Mouse (Mus musculus) small intestine, adult 2 months (tissue): ENCODE results near the gene Atg4c. TPM values are rescaled to one million over a fixed set of nuclear protein-coding genes. Genes with fewer than 3 reads are reported as not detected.

ENCODE experiments used
- H3K27ac ChIP-seq: fragments of 200-500 bp; 2 replicates; pipeline ENCODE4 v1.5.1; 2012; ENCODE audit warnings: low read depth, low read length, control low read depth, inconsistent platforms; ENCODE audit not compliant: insufficient read depth
- H3K27me3 ChIP-seq: fragments of 200-500 bp; 2 replicates; pipeline ENCODE4 v1.6.1; 2012; ENCODE audit warnings: mild to moderate bottlenecking, moderate library complexity, low read length, inconsistent platforms; ENCODE audit not compliant: control insufficient read depth, insufficient read depth
- H3K36me3 ChIP-seq: fragments of 200-500 bp; 2 replicates; pipeline ENCODE4 v1.6.1; 2012; ENCODE audit warnings: mild to moderate bottlenecking, low read length, control low read depth, inconsistent platforms; ENCODE audit not compliant: control insufficient read depth, insufficient read depth
- H3K4me1 ChIP-seq: fragments of 200-500 bp; 2 replicates; pipeline ENCODE4 v1.6.1; 2012; ENCODE audit warnings: low read length, inconsistent platforms, mixed read lengths; ENCODE audit not compliant: control insufficient read depth, insufficient read depth, insufficient read length
- H3K4me3 ChIP-seq: fragments of 200-500 bp; 2 replicates; pipeline ENCODE4 v1.5.1; 2012; ENCODE audit warnings: low read depth, mild to moderate bottlenecking, control low read depth, inconsistent platforms, low read length, moderate library complexity
- CTCF ChIP-seq: fragments of 200-500 bp; IDR thresholded peaks from 2 replicates; pipeline ENCODE4 v1.5.1; 2012; ENCODE audit warnings: low read depth, mild to moderate bottlenecking, control low read depth, inconsistent platforms, low read length, moderate library complexity, mixed read lengths; ENCODE audit not compliant: insufficient replicate concordance, insufficient read length; ENCODE audit errors: extremely low read depth
- POLR2A ChIP-seq: fragments of 200-500 bp; IDR thresholded peaks from 2 replicates; pipeline ENCODE4 v1.6.1; 2012; ENCODE audit warnings: low read depth, mild to moderate bottlenecking, control low read depth, inconsistent platforms, low read length, moderate library complexity
- WGBS: fragments of 180-500 bp; shearing (Covaris S2); methylation state at CpG from one replicate; pipeline ENCODE4 v1.1.7; 2018; 5-methylcytosine and 5-hydroxymethylcytosine counted together
- polyA plus RNA-seq: library from polyadenylated mRNA; depleted of rRNA; stranded (reverse); fragments of >200 nt; gene quantifications from 2 replicates; pipeline ENCODE4 v1.2.3, GENCODE M21; 2012

Gene Atg4c
- polyA plus RNA-seq, 1 experiment = 3.3 TPM

DNA sequence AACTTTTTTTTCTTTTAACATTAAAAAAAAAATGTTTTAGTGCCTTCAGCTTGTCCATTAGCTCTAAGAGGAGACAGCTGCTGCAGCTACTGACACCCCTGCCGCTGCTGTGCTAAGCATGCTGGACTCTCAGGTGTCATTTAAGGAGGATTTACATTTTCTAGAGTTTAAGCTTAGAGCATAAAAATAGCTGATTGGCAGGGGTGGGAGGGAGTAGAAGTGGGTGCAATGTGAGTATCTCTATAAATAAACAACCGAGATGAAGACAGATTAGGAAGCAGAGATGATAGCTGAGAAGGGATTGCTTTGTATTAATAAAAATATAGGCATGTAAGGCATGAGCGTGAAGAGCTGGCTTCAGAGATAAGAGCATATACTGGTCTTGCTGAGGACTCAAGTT, 12.6 kb downstream of the Atg4c start:
- 63% methylated on average over 3 of the region's 3 CpGs for WGBS
- Histone ChIP-seq H3K27me3 (no peaks in the 10 kb centered on the region), H3K4me3 (no peak overlapping the region), H3K4me1 (no peaks in the 10 kb centered on the region), H3K27ac (no peak overlapping the region), H3K36me3 (peaks cover 2% of the 10 kb centered on the region; the same call in 1 of the 2 replicates)
- TF ChIP-seq POLR2A (no peak), CTCF (no peak)

DNA sequence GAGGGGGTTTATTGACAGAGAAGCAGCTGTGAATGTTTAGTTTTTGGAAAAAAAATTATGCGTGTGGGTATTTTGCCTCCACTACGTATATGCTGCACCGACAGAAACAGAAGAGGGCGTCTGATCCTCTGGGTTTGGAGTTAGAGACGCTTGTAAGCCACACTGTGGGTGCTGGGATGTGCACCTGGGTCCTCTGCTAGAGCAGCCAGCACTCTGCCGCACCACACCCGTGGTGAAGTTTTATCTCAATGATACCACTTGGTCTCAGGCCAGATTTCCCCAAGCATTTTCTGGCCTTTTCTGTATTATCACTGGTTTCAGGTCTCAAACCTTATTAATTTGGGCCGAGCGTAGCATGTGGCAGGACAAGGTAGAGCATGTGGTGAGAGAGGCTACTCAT, 16.4 kb downstream of the Atg4c start:
- H3K4me1 ChIP-seq = no peaks in the 10 kb centered on the region
- TF ChIP-seq CTCF = no peak
- TF ChIP-seq POLR2A = no peak
- 80% methylated on average over 9 of the region's 9 CpGs for WGBS

DNA sequence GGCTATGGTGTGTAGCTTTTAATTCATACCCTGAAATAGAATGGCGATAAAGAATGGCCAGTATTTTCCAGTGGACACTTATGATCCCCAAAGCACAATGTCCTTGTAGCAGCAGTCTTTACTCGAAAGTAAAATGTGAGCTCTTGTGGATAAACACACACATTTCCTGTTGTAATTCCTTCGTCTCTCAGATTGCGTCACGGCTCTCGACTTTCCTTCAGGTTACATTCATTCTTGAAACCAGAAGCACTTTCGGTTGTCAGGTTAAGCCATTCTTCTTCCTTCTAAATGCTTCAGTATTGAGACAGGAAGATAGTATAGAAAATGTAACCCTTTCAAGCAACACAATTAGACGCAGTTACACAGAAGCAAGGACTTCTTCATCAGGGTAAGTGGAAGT, 17.9 kb downstream of the Atg4c start:
- Histone ChIP-seq H3K27me3 (no peaks in the 10 kb centered on the region), H3K4me1 (no peaks in the 10 kb centered on the region), H3K27ac (no peak overlapping the region), H3K4me3 (no peak overlapping the region), H3K36me3 (peaks cover 17% of the 10 kb centered on the region)
- WGBS = 62% methylated on average over 8 of the region's 8 CpGs
- TF ChIP-seq CTCF = no peak

More for the DNA sequence above, 16.4 kb downstream of the Atg4c start:
- H3K27ac ChIP-seq = no peak overlapping the region
- no peak overlapping the region for H3K4me3 ChIP-seq
- peaks cover 12% of the 10 kb centered on the region for H3K36me3 ChIP-seq
- no peaks in the 10 kb centered on the region for H3K27me3 ChIP-seq

DNA sequence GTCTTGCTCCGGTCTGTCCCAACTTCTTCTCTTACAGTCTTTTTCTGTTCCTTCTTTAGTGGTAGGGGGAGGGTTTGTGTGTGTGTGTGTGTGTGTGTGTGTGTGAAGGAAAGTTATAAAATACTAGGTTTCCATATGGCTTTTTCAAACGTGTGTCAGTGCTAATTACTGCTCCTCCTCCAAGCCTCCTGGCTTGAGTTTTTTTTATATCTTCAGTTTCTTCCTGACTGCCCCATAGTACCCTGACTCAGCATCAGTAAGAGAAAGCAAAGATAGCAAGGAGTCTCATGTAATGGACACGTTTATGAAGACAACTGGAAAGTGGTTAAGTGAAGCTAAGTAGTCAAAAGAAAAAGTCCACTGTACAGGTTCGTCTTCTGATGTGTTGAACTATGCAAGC, 19.4 kb downstream of the Atg4c start:
- TF ChIP-seq CTCF = no peak
- WGBS = 75% methylated on average over 4 of the region's 4 CpGs
- peaks cover 18% of the 10 kb centered on the region for H3K36me3 ChIP-seq
- no peaks in the 10 kb centered on the region for H3K4me1 ChIP-seq
- no peak overlapping the region for H3K27ac ChIP-seq
- H3K4me3 ChIP-seq = no peak overlapping the region
- H3K27me3 ChIP-seq = no peaks in the 10 kb centered on the region

DNA sequence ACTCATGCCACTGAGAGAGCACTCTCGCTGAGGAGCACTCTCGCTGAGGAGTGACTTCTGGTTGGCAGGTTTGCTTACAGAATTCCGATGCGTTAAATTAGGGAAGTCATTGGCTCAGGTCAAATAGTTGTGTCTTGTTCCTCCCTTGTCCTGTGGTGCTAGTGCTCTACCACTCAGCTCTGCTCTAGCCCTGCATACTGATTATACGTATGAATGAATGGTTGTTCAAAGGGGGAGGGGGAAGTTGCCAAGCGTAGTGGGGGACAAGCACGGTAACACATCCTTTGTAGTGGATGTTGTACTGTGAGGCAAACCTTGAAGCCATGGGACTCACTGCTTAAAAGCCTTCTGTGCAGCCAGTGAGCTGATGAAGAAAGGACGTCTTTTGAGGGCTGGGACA, 28.5 kb downstream of the Atg4c start:
- no peaks in the 10 kb centered on the region for H3K27me3 ChIP-seq
- 96% methylated on average over 8 of the region's 8 CpGs for WGBS

DNA sequence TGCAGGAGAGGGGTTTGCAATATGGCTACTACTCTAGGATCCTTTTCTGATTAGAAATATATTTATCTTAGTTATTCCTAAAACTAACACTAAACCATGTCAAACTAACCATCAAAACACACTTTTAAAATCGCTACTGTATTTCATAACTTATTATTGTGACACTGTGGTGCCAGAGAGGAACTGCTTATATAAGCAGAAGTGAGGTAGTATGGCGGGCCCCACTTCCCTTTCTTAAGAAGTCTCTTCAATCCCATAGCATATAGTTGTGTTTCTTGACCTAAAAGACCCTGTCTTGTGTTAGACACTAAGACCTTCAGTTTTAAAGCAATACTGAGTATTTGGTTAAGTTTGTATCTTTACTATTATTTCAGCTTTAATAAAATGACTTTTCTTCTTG, 31.1 kb downstream of the Atg4c start:
- Histone ChIP-seq H3K27ac (no peak overlapping the region), H3K4me1 (no peaks in the 10 kb centered on the region), H3K27me3 (no peaks in the 10 kb centered on the region), H3K4me3 (no peak overlapping the region), H3K36me3 (peaks cover 31% of the 10 kb centered on the region)
- 77% methylated on average over 2 of the region's 2 CpGs for WGBS
- TF ChIP-seq POLR2A = no peak
- TF ChIP-seq CTCF = no peak

More for the DNA sequence above, 28.5 kb downstream of the Atg4c start:
- Histone ChIP-seq H3K36me3 (peaks cover 27% of the 10 kb centered on the region), H3K4me1 (no peaks in the 10 kb centered on the region), H3K27ac (no peak overlapping the region), H3K4me3 (no peak overlapping the region)
- TF ChIP-seq POLR2A = no peak
- no peak for TF ChIP-seq CTCF

DNA sequence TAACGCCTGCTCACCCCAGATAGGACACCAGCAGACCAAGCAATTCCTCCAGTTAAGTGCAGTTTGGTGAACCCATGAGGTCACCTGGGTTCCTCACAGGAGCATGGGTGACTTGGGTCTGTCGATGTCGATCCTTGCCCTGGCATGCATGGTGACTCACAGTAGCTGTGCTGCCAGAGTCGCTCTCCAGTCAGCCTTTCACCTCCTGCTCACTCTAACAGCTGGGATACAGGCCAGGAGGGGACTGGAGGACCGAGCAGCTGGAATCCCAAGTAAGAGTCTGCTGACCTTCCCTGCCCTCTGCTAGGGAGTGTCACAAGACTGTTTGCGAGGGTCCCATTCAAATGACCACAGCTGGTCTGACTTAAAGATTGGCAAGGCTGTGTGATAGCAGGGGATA, 33.5 kb downstream of the Atg4c start:
- Histone ChIP-seq H3K27ac (no peak overlapping the region), H3K4me3 (no peak overlapping the region), H3K36me3 (peaks cover 24% of the 10 kb centered on the region), H3K4me1 (no peaks in the 10 kb centered on the region), H3K27me3 (no peaks in the 10 kb centered on the region)
- 68% methylated on average over 6 of the region's 6 CpGs for WGBS
- no peak for TF ChIP-seq CTCF
- TF ChIP-seq POLR2A = no peak

DNA sequence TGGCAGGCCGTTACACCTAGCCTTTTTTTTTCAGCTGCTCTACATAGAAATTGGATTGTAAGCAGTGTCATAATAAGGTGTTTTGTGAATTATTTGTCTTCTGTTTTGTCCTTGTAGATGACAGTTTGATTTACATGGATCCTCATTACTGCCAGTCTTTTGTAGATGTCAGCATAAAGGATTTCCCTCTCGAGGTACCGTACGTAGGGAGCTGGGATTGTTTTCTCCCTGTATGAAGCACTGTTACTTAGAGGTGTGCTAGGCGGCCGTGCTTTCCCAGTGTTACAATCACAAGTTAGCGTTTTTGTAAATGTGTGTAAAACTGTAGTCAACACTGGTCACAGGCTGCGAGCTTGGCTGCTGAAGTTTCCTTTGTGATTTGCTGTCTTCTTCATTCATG, 35.6 kb downstream of the Atg4c start:
- Histone ChIP-seq H3K27me3 (no peaks in the 10 kb centered on the region), H3K4me3 (no peak overlapping the region), H3K27ac (no peak overlapping the region), H3K36me3 (peaks cover 20% of the 10 kb centered on the region), H3K4me1 (no peaks in the 10 kb centered on the region)
- WGBS = 94% methylated on average over 8 of the region's 8 CpGs
- TF ChIP-seq CTCF (no peak), POLR2A (no peak)
